Comparison of ENCODE assay signal across 9 mouse cellular contexts in the genomic region with DNA sequence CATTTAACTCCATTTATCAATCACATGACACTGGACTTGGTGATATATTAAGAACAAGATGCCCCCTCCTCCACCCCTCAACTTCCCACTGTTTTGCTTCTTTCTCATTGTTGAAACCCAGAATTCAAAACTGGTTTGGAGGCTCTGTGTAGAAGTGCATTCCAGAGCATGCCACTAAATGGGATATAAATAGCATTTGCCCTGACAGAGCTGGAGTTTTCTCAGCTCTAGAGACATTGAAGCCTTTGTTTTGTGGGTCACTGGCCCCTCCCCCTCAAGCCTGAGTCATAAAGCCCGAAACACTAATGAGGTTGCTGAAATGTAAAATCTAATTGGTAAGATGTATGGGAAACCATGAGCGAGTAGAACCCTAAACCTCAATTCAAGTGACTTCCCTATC.
A peak's percentile ranks its signal among the peaks of the same experiment; 100 is the strongest.
DNase-seq lines count a peak whose midpoint lies in the region; ATAC-seq lines count a peak whose summit lies in the region.
"Had no signal": no experiment of that assay in that cellular context is flagged by ENCODE, and none has a peak within 500 bp of the region (broad histone marks: within the 10 kb centered on the region; RNA-seq: fewer than 3 reads in every experiment).

No protein-coding gene starts in this region.

- 0 out of 2 replicates have a peak, but pooled peaks cover 9% of the 10 kb centered on the region for H3K4me1 ChIP-seq in hindbrain, embryonic 12.5 days
- no peaks in the 10 kb centered on the region for H3K4me1 ChIP-seq in hindbrain, embryonic 14.5 days (replicated peaks; ENCODE audit: control insufficient read depth, insufficient read depth, low read length)
- H3K4me1 ChIP-seq in heart, embryonic 16.5 days (ENCODE audit: control insufficient read depth, insufficient read depth, low read length): peaks cover 30% of the 10 kb centered on the region

- no peak overlapping the region for H3K9ac ChIP-seq in hindbrain, embryonic 12.5 days
- H3K9ac ChIP-seq in hindbrain, embryonic 14.5 days: no peak overlapping the region
- no peak overlapping the region for H3K9ac ChIP-seq in heart, embryonic 16.5 days (ENCODE audit: low read length)

- DNase-seq in hindbrain, embryonic 14.5 days (ENCODE audit: low spot score): no peak
- DNase-seq in 3134 (ENCODE audit: extremely low read depth, insufficient read length, low spot score) (peak; percentile 62), adipocyte (ENCODE audit: low spot score) (peak; percentile 49)
- no peak for DNase-seq in urinary bladder, postnatal 14 days (ENCODE audit: low spot score)
- no peak for DNase-seq in spleen, adult 12 weeks (ENCODE audit: low spot score)

- H3K27me3 ChIP-seq in hindbrain, embryonic 12.5 days: no peaks in the 10 kb centered on the region
- H3K27me3 ChIP-seq in hindbrain, embryonic 14.5 days (ENCODE audit: control insufficient read depth, insufficient read depth, low read length): no peaks in the 10 kb centered on the region
- no peaks in the 10 kb centered on the region for H3K27me3 ChIP-seq in heart, embryonic 16.5 days (ENCODE audit: control insufficient read depth, insufficient read depth, low read length)

- H3K4me2 ChIP-seq in hindbrain, embryonic 12.5 days (replicated peaks): no peak overlapping the region
- H3K4me2 ChIP-seq in hindbrain, embryonic 14.5 days (replicated peaks): no peak overlapping the region
- H3K4me2 ChIP-seq in heart, embryonic 16.5 days (ENCODE audit: low read depth, low read length): peak overlapping the region; percentile 20; the same call in 1 of the 2 replicates

- WGBS in hindbrain, embryonic 12.5 days: 34% methylated on average over 2 of the region's 2 CpGs
- WGBS in hindbrain, embryonic 14.5 days: 38% methylated on average over 2 of the region's 2 CpGs
- 17% methylated on average over 2 of the region's 2 CpGs for WGBS in heart, embryonic 16.5 days

- no peaks in the 10 kb centered on the region for H3K9me3 ChIP-seq in hindbrain, embryonic 12.5 days (replicated peaks)
- H3K9me3 ChIP-seq in hindbrain, embryonic 14.5 days (ENCODE audit: control insufficient read depth, low read length): no peaks in the 10 kb centered on the region
- no peaks in the 10 kb centered on the region for H3K9me3 ChIP-seq in heart, embryonic 16.5 days (replicated peaks; ENCODE audit: control insufficient read depth, low read length)

- H3K4me3 ChIP-seq in hindbrain, embryonic 12.5 days: no peak overlapping the region
- no peak overlapping the region for H3K4me3 ChIP-seq in hindbrain, embryonic 14.5 days (replicated peaks; ENCODE audit: low read length)
- H3K4me3 ChIP-seq in heart, embryonic 16.5 days (ENCODE audit: low read length): no peak overlapping the region

- ATAC-seq in hindbrain, embryonic 12.5 days (ENCODE audit: low FRiP score): peak; percentile 22; the same call in 1 of the 2 replicates
- ATAC-seq in hindbrain, embryonic 14.5 days (ENCODE audit: low FRiP score): no peak
- peak; percentile 84 for ATAC-seq in heart, embryonic 16.5 days (replicated peaks; ENCODE audit: extremely low read depth, insufficient read depth, low FRiP score)
- no peak for ATAC-seq in megakaryocyte progenitor cell, adult 5-6 weeks (replicated peaks; ENCODE audit: poor library complexity)
- ATAC-seq: intestine, embryonic 16.5 days had no signal

- no peaks in the 10 kb centered on the region for H3K36me3 ChIP-seq in hindbrain, embryonic 12.5 days
- H3K36me3 ChIP-seq in hindbrain, embryonic 14.5 days (replicated peaks; ENCODE audit: control insufficient read depth, insufficient read depth): no peaks in the 10 kb centered on the region
- no peaks in the 10 kb centered on the region for H3K36me3 ChIP-seq in heart, embryonic 16.5 days (ENCODE audit: control insufficient read depth, insufficient read depth)

- no peak overlapping the region for H3K27ac ChIP-seq in hindbrain, embryonic 12.5 days
- H3K27ac ChIP-seq in hindbrain, embryonic 14.5 days: no peak overlapping the region
- H3K27ac ChIP-seq in heart, embryonic 16.5 days (ENCODE audit: low read length): peak overlapping the region; percentile 86

Comparison
In these comparisons a context has a peak if more than half of its experiments do, and no peak if none do; other contexts are left out.
1. ATAC-seq: peak in hindbrain, embryonic 12.5 days (single experiment) and heart, embryonic 16.5 days (single experiment); none in hindbrain, embryonic 14.5 days (single experiment) and megakaryocyte progenitor cell, adult 5-6 weeks (single experiment).
2. DNase-seq: peak in 3134 (single experiment) and adipocyte (single experiment); none in hindbrain, embryonic 14.5 days (single experiment), urinary bladder, postnatal 14 days (single experiment) and spleen, adult 12 weeks (single experiment).